Mouse (Mus musculus) kidney, postnatal 36 days (tissue): Measurements from ENCODE around the gene Nup210.
"Not testable (repeated sequence)": the region's sequence is repeated elsewhere in the genome, so short reads cannot be mapped to it uniquely, and the experiment has no call there.

ENCODE experiments used
- DNase-seq, 2 experiments: peaks; one replicate each; pipeline ENCODE4 v3.0.0; 2021 to 2022; ENCODE audit warnings: mixed read lengths in 2 of 2

Gene Nup210

GRCm38 (mm10) chr6:91103421-91103820 lies 13.2 kb downstream of the Nup210 start:
- not testable (repeated sequence) for DNase-seq

GRCm38 (mm10) chr6:91100621-91101020 lies 16.0 kb downstream of the Nup210 start:
- DNase-seq: no peak

- no peak for DNase-seq
Measured at GRCm38 (mm10) chr6:91097879-91098278, 18.8 kb downstream of the Nup210 start.

- DNase-seq: peak in 1 of 2 experiments; percentile 37
Measured at GRCm38 (mm10) chr6:91095072-91095601, 21.5 kb downstream of the Nup210 start.

GRCm38 (mm10) chr6:91092216-91092899 lies 24.3 kb downstream of the Nup210 start:
- no peak for DNase-seq

GRCm38 (mm10) chr6:91085114-91085892 lies 31.3 kb downstream of the Nup210 start:
- DNase-seq: peak in 1 of 2 experiments; percentile 68

GRCm38 (mm10) chr6:91080033-91080432 lies 36.6 kb downstream of the Nup210 start:
- peak in 1 of 2 experiments; percentile 25 for DNase-seq

- DNase-seq: no peak
Measured at GRCm38 (mm10) chr6:91076249-91076648, 40.4 kb downstream of the Nup210 start.

- no peak for DNase-seq
Measured at GRCm38 (mm10) chr6:91068511-91068910, 48.1 kb downstream of the Nup210 start.

- DNase-seq: peak in 1 of 2 experiments; percentile 25
Measured at GRCm38 (mm10) chr6:91067048-91067447, 49.6 kb downstream of the Nup210 start.

- DNase-seq: no peak
Measured at GRCm38 (mm10) chr6:91061296-91061695, 55.3 kb downstream of the Nup210 start.

- DNase-seq: peak; percentile 23 to 81
Measured at GRCm38 (mm10) chr6:91059711-91060110, 56.9 kb downstream of the Nup210 start.

GRCm38 (mm10) chr6:91057989-91058388 lies 58.6 kb downstream of the Nup210 start:
- peak; percentile 47 to 65 for DNase-seq

- no peak for DNase-seq
Measured at GRCm38 (mm10) chr6:91056348-91056747, 60.3 kb downstream of the Nup210 start.

GRCm38 (mm10) chr6:91052572-91052971 lies 64.1 kb downstream of the Nup210 start:
- DNase-seq: peak in 1 of 2 experiments; percentile 12

- no peak for DNase-seq
Measured at GRCm38 (mm10) chr6:91048019-91048418, 68.6 kb downstream of the Nup210 start.

GRCm38 (mm10) chr6:91047434-91047833 lies 69.2 kb downstream of the Nup210 start:
- no peak for DNase-seq

GRCm38 (mm10) chr6:91046184-91046583 lies 70.4 kb downstream of the Nup210 start:
- DNase-seq: no peak

GRCm38 (mm10) chr6:91044628-91045331 lies 71.8 kb downstream of the Nup210 start:
- no peak for DNase-seq

GRCm38 (mm10) chr6:91041287-91041686 lies 75.3 kb downstream of the Nup210 start:
- DNase-seq: no peak

- DNase-seq: no peak
Measured at GRCm38 (mm10) chr6:91028256-91028655, 88.4 kb downstream of the Nup210 start.

GRCm38 (mm10) chr6:91020810-91021209 lies 95.8 kb downstream of the Nup210 start:
- DNase-seq: peak; percentile 15 to 28

GRCm38 (mm10) chr6:91016600-91017230 lies 99.9 kb downstream of the Nup210 start:
- DNase-seq: no peak
